Mouse (Mus musculus) adrenal gland, adult 8-10 months (tissue): ENCODE measurements at regions not wholly inside any gene's neighbourhood (a gene's known extent, or its start where the extent isn't known, plus 50 kb on each side); places are given as distances from the start of the nearest gene placed in this dataset.
"Not testable (repeated sequence)": the region's sequence is repeated elsewhere in the genome, so short reads cannot be mapped to it uniquely, and the experiment has no call there.

ENCODE experiments used
- DNase-seq: peaks from one replicate; pipeline ENCODE4 v3.0.0; 2022

GRCm38 (mm10) chr10:69045275-69045674 is 106.0 kb upstream of the Rhobtb1 start:
- no peak for DNase-seq

GRCm38 (mm10) chr10:69046008-69046555 is 105.2 kb upstream of the Rhobtb1 start:
- no peak for DNase-seq

GRCm38 (mm10) chr10:69078008-69078407 is 73.2 kb upstream of the Rhobtb1 start:
- DNase-seq: no peak

- no peak for DNase-seq
Measured at GRCm38 (mm10) chr10:69086184-69086583, 65.0 kb upstream of the Rhobtb1 start.

- no peak for DNase-seq
Measured at GRCm38 (mm10) chr10:69091872-69092271, 59.4 kb upstream of the Rhobtb1 start.

GRCm38 (mm10) chr10:69100021-69100420 is 51.2 kb upstream of the Rhobtb1 start:
- DNase-seq: no peak

- not testable (repeated sequence) for DNase-seq
Measured at GRCm38 (mm10) chr10:69100742-69101141, 50.5 kb upstream of the Rhobtb1 start.
